Mouse (Mus musculus): ENCODE measurements around the gene Olfr877. TPM values are rescaled to one million over a fixed set of nuclear protein-coding genes. Genes with fewer than 3 reads are reported as not detected.

Olfr877 gene
- polyA plus RNA-seq, 1 experiment: not detected

DNA sequence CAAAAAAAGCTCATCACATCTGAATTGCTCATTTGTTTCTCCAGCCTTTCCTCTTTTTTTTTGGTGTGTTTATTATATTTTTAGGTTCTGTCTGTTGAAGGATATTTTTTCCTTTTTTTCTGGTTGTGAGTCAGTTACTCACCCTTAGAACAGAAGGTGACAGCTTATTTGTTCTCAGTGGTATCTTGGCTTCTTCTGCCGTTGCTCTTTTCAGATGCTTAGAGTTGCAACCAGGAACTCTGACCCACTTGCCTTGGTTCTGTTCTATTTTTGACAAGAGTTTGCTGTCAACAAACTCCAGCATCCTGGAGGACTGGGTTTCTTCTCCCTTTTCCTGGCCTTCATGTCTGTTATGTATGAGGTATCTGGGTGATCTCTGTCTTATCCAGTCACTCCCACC is 9.3 kb downstream of the Olfr877 start:
- Histone ChIP-seq H3K4me3 (ENCODE audit: low read depth, low read length) (no peak overlapping the region), H3K27me3 (ENCODE audit: control insufficient read depth, insufficient read depth, low read length) (no peaks in the 10 kb centered on the region), H3K27ac (ENCODE audit: insufficient read depth, low read depth, low read length) (no peak overlapping the region), H3K4me1 (ENCODE audit: control insufficient read depth, insufficient read depth, insufficient read length, low read length) (no peaks in the 10 kb centered on the region), H3K36me3 (ENCODE audit: control insufficient read depth, insufficient read depth, low read length) (no peaks in the 10 kb centered on the region)
- 80% methylated on average over 1 of the region's 1 CpGs for WGBS
- TF ChIP-seq CTCF (IDR thresholded peaks at IDR 0.05; ENCODE audit: extremely low read depth, insufficient read length, insufficient replicate concordance, low read depth, low read length) (no peak), POLR2A (IDR thresholded peaks at IDR 0.05; ENCODE audit: low read depth, low read length) (no peak)

DNA sequence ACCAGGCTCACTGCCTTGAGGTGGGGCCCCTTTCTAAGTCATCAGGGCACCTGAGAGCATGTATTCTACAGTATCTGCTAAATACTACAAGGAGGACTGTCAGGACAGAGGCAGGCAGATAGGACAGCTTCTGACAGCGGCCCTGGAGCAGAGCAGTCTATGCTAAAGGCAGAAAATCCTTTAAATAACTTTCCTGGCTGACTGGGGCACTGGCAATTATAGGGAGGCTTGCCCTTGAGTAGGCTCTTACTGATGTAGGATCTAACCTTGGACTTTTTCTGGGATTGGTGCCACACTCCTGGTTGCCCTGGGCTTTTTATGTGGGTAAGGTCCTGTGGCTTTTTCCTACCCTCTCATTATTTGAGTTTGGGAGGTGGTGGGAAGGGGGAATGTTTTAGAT is 16.2 kb downstream of the Olfr877 start:
- H3K27me3 ChIP-seq (ENCODE audit: control insufficient read depth, insufficient read depth, low read length): no peaks in the 10 kb centered on the region
- no peaks in the 10 kb centered on the region for H3K36me3 ChIP-seq (ENCODE audit: control insufficient read depth, insufficient read depth, low read length)
- no peak overlapping the region for H3K4me3 ChIP-seq (ENCODE audit: low read depth, low read length)
- H3K4me1 ChIP-seq (ENCODE audit: control insufficient read depth, insufficient read depth, insufficient read length, low read length): no peaks in the 10 kb centered on the region
- WGBS: 21% methylated on average over 1 of the region's 1 CpGs
- H3K27ac ChIP-seq (ENCODE audit: insufficient read depth, low read depth, low read length): no peak overlapping the region
- TF ChIP-seq POLR2A (IDR thresholded peaks at IDR 0.05; ENCODE audit: low read depth, low read length) (no peak), CTCF (IDR thresholded peaks at IDR 0.05; ENCODE audit: extremely low read depth, insufficient read length, insufficient replicate concordance, low read depth, low read length) (no peak)

DNA sequence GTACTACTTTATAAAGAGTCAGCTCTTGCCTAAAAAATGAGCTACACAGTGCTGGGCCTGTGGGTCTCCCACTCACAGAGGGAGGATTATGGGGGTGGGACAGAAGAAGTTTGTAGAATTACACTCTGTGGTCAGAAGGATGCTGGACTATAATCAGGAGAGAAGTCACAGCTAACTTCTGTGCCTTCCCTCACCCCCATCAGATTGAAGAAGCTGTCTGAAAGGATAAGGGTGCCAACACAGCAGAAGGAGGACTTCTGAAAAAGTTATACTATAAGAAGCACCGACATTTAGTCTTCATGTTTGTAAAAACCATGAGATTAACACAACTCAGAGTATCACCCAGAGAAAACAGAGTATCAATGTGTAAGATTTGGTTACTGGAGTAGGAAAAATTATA is 17.0 kb downstream of the Olfr877 start:
- H3K4me1 ChIP-seq (ENCODE audit: control insufficient read depth, insufficient read depth, insufficient read length, low read length): no peaks in the 10 kb centered on the region
- H3K27me3 ChIP-seq (ENCODE audit: control insufficient read depth, insufficient read depth, low read length): no peaks in the 10 kb centered on the region
- no peak overlapping the region for H3K27ac ChIP-seq (ENCODE audit: insufficient read depth, low read depth, low read length)
- H3K36me3 ChIP-seq (ENCODE audit: control insufficient read depth, insufficient read depth, low read length): no peaks in the 10 kb centered on the region
- TF ChIP-seq CTCF (IDR thresholded peaks at IDR 0.05; ENCODE audit: extremely low read depth, insufficient read length, insufficient replicate concordance, low read depth, low read length): no peak
- TF ChIP-seq POLR2A (IDR thresholded peaks at IDR 0.05; ENCODE audit: low read depth, low read length): no peak
- no peak overlapping the region for H3K4me3 ChIP-seq (ENCODE audit: low read depth, low read length)
- 76% methylated on average over 1 of the region's 1 CpGs for whole genome bisulfite sequencing

DNA sequence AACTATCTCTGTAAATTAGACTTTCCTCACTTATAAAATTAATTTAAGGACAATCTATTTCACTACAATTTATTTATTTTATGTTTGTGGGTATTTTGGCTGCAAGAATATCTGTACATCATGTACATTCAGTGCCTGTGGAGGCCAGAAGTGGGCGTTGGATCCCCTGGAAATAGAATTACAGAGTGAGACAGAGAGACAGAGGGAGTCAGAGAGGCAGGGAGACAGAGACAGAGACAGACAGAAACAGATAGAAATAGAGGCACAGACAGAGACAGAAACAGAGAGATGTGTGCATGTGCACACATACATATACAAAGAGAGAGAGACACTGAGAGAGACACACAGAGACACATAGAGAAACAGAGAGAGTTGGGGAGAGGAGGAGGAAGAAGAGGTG is 17.5 kb downstream of the Olfr877 start:
- no peaks in the 10 kb centered on the region for H3K4me1 ChIP-seq (ENCODE audit: control insufficient read depth, insufficient read depth, insufficient read length, low read length)
- H3K36me3 ChIP-seq (ENCODE audit: control insufficient read depth, insufficient read depth, low read length): no peaks in the 10 kb centered on the region
- H3K27me3 ChIP-seq (ENCODE audit: control insufficient read depth, insufficient read depth, low read length): no peaks in the 10 kb centered on the region
- no peak for TF ChIP-seq CTCF (IDR thresholded peaks at IDR 0.05; ENCODE audit: extremely low read depth, insufficient read length, insufficient replicate concordance, low read depth, low read length)
- no peak overlapping the region for H3K27ac ChIP-seq (ENCODE audit: insufficient read depth, low read depth, low read length)
- H3K4me3 ChIP-seq (ENCODE audit: low read depth, low read length): no peak overlapping the region
- 26% methylated on average over 1 of the region's 1 CpGs for WGBS

DNA sequence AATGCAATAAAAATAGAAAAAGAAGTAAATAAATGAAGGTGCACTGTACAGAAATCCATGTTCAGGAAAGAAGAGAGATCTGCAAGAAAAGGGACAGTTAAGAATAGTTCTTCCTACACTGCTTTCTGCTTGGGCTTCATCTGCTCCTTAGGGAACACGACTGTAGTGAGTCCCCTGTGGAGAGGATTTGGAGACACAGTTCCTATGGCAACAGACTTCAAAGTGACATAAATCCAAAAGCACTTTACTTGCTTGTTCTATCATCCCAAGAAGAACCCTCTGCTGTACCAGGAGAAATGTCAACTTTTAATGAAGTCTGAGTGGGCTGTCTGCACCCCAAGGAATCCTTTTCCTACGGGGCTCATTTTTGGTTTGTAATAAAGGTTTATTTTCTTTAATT is 36.9 kb downstream of the Olfr877 start:
- WGBS: 38% methylated on average over 2 of the region's 2 CpGs
- no peaks in the 10 kb centered on the region for H3K36me3 ChIP-seq (ENCODE audit: control insufficient read depth, insufficient read depth, low read length)
- H3K4me3 ChIP-seq (ENCODE audit: low read depth, low read length): no peak overlapping the region
- no peaks in the 10 kb centered on the region for H3K27me3 ChIP-seq (ENCODE audit: control insufficient read depth, insufficient read depth, low read length)
- no peak for TF ChIP-seq CTCF (IDR thresholded peaks at IDR 0.05; ENCODE audit: extremely low read depth, insufficient read length, insufficient replicate concordance, low read depth, low read length)
- TF ChIP-seq POLR2A (IDR thresholded peaks at IDR 0.05; ENCODE audit: low read depth, low read length): no peak
- H3K4me1 ChIP-seq (ENCODE audit: control insufficient read depth, insufficient read depth, insufficient read length, low read length): no peaks in the 10 kb centered on the region
- no peak overlapping the region for H3K27ac ChIP-seq (ENCODE audit: insufficient read depth, low read depth, low read length)

DNA sequence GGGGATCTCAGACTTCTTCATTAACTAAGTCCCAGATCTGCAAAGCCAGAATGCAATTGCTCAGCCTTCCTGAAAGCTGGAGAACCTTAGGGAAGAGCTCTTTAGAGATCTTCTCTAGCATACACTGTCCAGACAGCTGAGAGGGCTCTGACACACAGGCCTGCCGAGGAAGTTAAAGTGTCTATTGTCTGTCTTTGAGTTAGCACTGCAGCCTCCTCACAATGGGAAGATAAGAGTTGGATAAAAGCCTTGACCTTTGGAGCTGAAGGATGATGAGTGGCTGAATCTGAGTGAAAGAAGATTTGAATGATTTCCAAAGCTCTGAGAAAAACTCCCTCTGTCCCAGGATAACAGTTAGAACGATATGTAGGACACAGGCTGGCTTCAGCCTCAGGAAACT is 42.6 kb downstream of the Olfr877 start, which contains the start of gene Olfr145:
Gene Olfr145, plus strand, starts transcription at position 64 of the 400 bp plus-strand sequence.
- Histone ChIP-seq H3K27me3 (ENCODE audit: control insufficient read depth, insufficient read depth, low read length) (no peaks in the 10 kb centered on the region), H3K4me1 (ENCODE audit: control insufficient read depth, insufficient read depth, insufficient read length, low read length) (no peaks in the 10 kb centered on the region), H3K4me3 (ENCODE audit: low read depth, low read length) (no peak within 1 kb of the TSS), H3K27ac (ENCODE audit: insufficient read depth, low read depth, low read length) (no peak within 1 kb of the TSS), H3K36me3 (ENCODE audit: control insufficient read depth, insufficient read depth, low read length) (no peaks in the 10 kb centered on the region)
- 27% methylated on average over 2 of the region's 2 CpGs for WGBS
- TF ChIP-seq CTCF (IDR thresholded peaks at IDR 0.05; ENCODE audit: extremely low read depth, insufficient read length, insufficient replicate concordance, low read depth, low read length): no peak
- TF ChIP-seq POLR2A (IDR thresholded peaks at IDR 0.05; ENCODE audit: low read depth, low read length): no peak

DNA sequence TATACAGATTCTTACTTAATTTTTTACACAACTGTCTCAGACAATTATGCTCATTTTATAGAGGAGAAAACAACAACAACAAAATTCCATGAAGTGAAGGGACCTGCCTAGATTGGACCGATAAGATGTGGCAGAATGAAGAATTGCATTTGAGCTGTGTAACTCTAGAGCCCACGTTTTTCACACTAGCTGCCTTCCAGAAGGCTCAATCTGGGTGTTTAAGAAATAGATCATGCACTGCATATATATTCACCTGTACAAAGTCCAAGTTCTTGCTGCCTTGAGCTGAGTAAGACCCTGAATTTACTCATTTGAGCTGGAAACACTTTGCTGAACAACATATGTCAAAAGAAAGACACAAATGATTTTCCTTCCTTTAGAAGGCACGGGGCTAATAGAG is 51.5 kb downstream of the Olfr877 start:
- Histone ChIP-seq H3K36me3 (ENCODE audit: control insufficient read depth, insufficient read depth, low read length) (no peaks in the 10 kb centered on the region), H3K4me1 (ENCODE audit: control insufficient read depth, insufficient read depth, insufficient read length, low read length) (no peaks in the 10 kb centered on the region)
- 58% methylated on average over 3 of the region's 3 CpGs for WGBS

More for the DNA sequence above, 51.5 kb downstream of the Olfr877 start:
- no peak for TF ChIP-seq POLR2A (IDR thresholded peaks at IDR 0.05; ENCODE audit: low read depth, low read length)
- no peak for TF ChIP-seq CTCF (IDR thresholded peaks at IDR 0.05; ENCODE audit: extremely low read depth, insufficient read length, insufficient replicate concordance, low read depth, low read length)
- no peaks in the 10 kb centered on the region for H3K27me3 ChIP-seq (ENCODE audit: control insufficient read depth, insufficient read depth, low read length)
- no peak overlapping the region for H3K27ac ChIP-seq (ENCODE audit: insufficient read depth, low read depth, low read length)
- no peak overlapping the region for H3K4me3 ChIP-seq (ENCODE audit: low read depth, low read length)

Other genes with a start within 250 kb of the Olfr877 start
- 0.39 and 0.42 TPM in 2 replicates for gene Spa17, start 240.5 kb upstream of the Olfr877 start, polyA plus RNA-seq (2012; rRNA removed)
- 22.4 and 45.1 TPM in 2 replicates for gene Tbrg1, start 197.0 kb upstream of the Olfr877 start, polyA plus RNA-seq (2012; rRNA removed)
- not detected in 2 replicates for gene Panx3, start 185.0 kb upstream of the Olfr877 start, polyA plus RNA-seq (2012; rRNA removed)
- not detected in 2 replicates for gene Olfr160, start 138.0 kb upstream of the Olfr877 start, polyA plus RNA-seq (2012; rRNA removed)
- not detected in 2 replicates for gene Olfr874, start 109.2 kb upstream of the Olfr877 start, polyA plus RNA-seq (2012; rRNA removed)
- not detected in 2 replicates for gene Olfr875, start 82.4 kb upstream of the Olfr877 start, polyA plus RNA-seq (2012; rRNA removed)
- gene Olfr876, start 51.2 kb upstream of the Olfr877 start, polyA plus RNA-seq (2012; rRNA removed): not detected in 2 replicates
- gene Olfr145, start 42.5 kb downstream of the Olfr877 start, polyA plus RNA-seq (2012; rRNA removed): not detected in 2 replicates
- not detected in 2 replicates for gene Olfr878, start 63.6 kb downstream of the Olfr877 start, polyA plus RNA-seq (2012; rRNA removed)
- gene Olfr881, start 137.6 kb downstream of the Olfr877 start, polyA plus RNA-seq (2012; rRNA removed): not detected in 2 replicates
- gene Olfr883, start 171.5 kb downstream of the Olfr877 start, polyA plus RNA-seq (2012; rRNA removed): not detected in 2 replicates
- not detected in 2 replicates for gene Olfr884, start 192.3 kb downstream of the Olfr877 start, polyA plus RNA-seq (2012; rRNA removed)
- not detected in 2 replicates for gene Olfr885, start 207.1 kb downstream of the Olfr877 start, polyA plus RNA-seq (2012; rRNA removed)
- not detected in 2 replicates for gene Olfr887, start 229.8 kb downstream of the Olfr877 start, polyA plus RNA-seq (2012; rRNA removed)